Mouse (Mus musculus) hindbrain, embryonic 14.5 days (tissue): Measurements from ENCODE around the gene Rhbdf1. TPM values are rescaled to one million over a fixed set of nuclear protein-coding genes. Genes with fewer than 3 reads are reported as not detected.

Experiments used
- ATAC-seq: fragments of 200-750 bp; cut with Nextera tagmentation; 2 replicates; pipeline ENCODE4 v1.8.0; 2017; ENCODE audit warnings: moderate number of reproducible peaks, mild to moderate bottlenecking, moderate TSS enrichment, moderate library complexity; ENCODE audit not compliant: low FRiP score
- DNase-seq: peaks from one replicate; pipeline ENCODE4 v3.0.0-alpha.2; 2015; ENCODE audit warnings: low spot score
- H3K27ac ChIP-seq: fragments of 300-500 bp; sonication (generic); 2 replicates; pipeline ENCODE4 v1.5.1; 2014; ENCODE audit warnings: mild to moderate bottlenecking, moderate library complexity
- H3K27me3 ChIP-seq: fragments of 300-500 bp; sonication (generic); 2 replicates; pipeline ENCODE4 v1.6.1; 2014; ENCODE audit warnings: mild to moderate bottlenecking, low read length, mixed read lengths; ENCODE audit not compliant: control insufficient read depth, insufficient read depth
- H3K36me3 ChIP-seq: fragments of 300-500 bp; sonication (generic); replicated peaks from 2 replicates; pipeline ENCODE4 v1.6.1; 2014; ENCODE audit not compliant: control insufficient read depth, insufficient read depth
- H3K4me1 ChIP-seq: fragments of 300-500 bp; sonication (generic); replicated peaks from 2 replicates; pipeline ENCODE4 v1.6.1; 2014; ENCODE audit warnings: antibody characterized with exemption, low read length, mixed read lengths; ENCODE audit not compliant: control insufficient read depth, insufficient read depth
- H3K4me2 ChIP-seq: fragments of 300-500 bp; sonication (generic); replicated peaks from 2 replicates; pipeline ENCODE4 v1.6.1; 2014; ENCODE audit warnings: mild to moderate bottlenecking, moderate library complexity
- H3K4me3 ChIP-seq: fragments of 300-500 bp; sonication (generic); replicated peaks from 2 replicates; pipeline ENCODE4 v1.5.1; 2014; ENCODE audit warnings: mild to moderate bottlenecking, low read length
- H3K9ac ChIP-seq: fragments of 300-500 bp; sonication (generic); 2 replicates; pipeline ENCODE4 v1.6.1; 2014
- H3K9me3 ChIP-seq: fragments of 300-500 bp; sonication (generic); 2 replicates; pipeline ENCODE4 v1.6.1; 2016; ENCODE audit warnings: low read length; ENCODE audit not compliant: control insufficient read depth
- WGBS: fragments of 180-500 bp; shearing (Covaris S2); extraction: QIAGEN DNeasy Blood & Tissue Kit; methylation state at CpG from one replicate; pipeline ENCODE4 v1.1.7; 2014; 5-methylcytosine and 5-hydroxymethylcytosine counted together
- polyA plus RNA-seq: library from polyadenylated mRNA; unstranded; fragments of >200 nt; fragmentation: Nextera tagmentation; extraction: Ambion mirVana; gene quantifications from 2 replicates; pipeline ENCODE4 v1.2.1, GENCODE M21; 2014

The Rhbdf1 gene
- polyA plus RNA-seq, 1 experiment from 2014 or later = 18.9 TPM

- Histone ChIP-seq H3K27ac (no peak overlapping the region), H3K4me3 (no peak overlapping the region), H3K9me3 (no peaks in the 10 kb centered on the region), H3K9ac (no peak overlapping the region), H3K4me1 (no peaks in the 10 kb centered on the region), H3K36me3 (no peaks in the 10 kb centered on the region), H3K27me3 (no peaks in the 10 kb centered on the region), H3K4me2 (no peak overlapping the region)
- no peak for ATAC-seq
- DNase-seq = no peak
- 77% methylated on average over 14 of the region's 14 CpGs for WGBS
These were observed 23.7 kb downstream of the Rhbdf1 start for GRCm38 (mm10) chr11:32198256-32198955.

- Histone ChIP-seq H3K4me2 (no peak overlapping the region), H3K4me1 (no peaks in the 10 kb centered on the region), H3K27ac (no peak overlapping the region), H3K36me3 (no peaks in the 10 kb centered on the region), H3K4me3 (no peak overlapping the region), H3K9ac (no peak overlapping the region), H3K9me3 (no peaks in the 10 kb centered on the region), H3K27me3 (no peaks in the 10 kb centered on the region)
- 61% methylated on average over 3 of the region's 3 CpGs for WGBS
- DNase-seq (no peak), ATAC-seq (no peak)
These were observed 24.3 kb downstream of the Rhbdf1 start for GRCm38 (mm10) chr11:32197766-32198165.

GRCm38 (mm10) chr11:32196727-32197126 lies 25.4 kb downstream of the Rhbdf1 start:
- Histone ChIP-seq H3K4me1 (no peaks in the 10 kb centered on the region), H3K4me2 (no peak overlapping the region), H3K27ac (no peak overlapping the region), H3K27me3 (no peaks in the 10 kb centered on the region), H3K36me3 (no peaks in the 10 kb centered on the region), H3K9me3 (no peaks in the 10 kb centered on the region), H3K4me3 (no peak overlapping the region), H3K9ac (no peak overlapping the region)
- 80% methylated on average over 6 of the region's 6 CpGs for WGBS
- ATAC-seq = no peak
- no peak for DNase-seq

GRCm38 (mm10) chr11:32195867-32196540 lies 26.1 kb downstream of the Rhbdf1 start:
- Histone ChIP-seq H3K27ac (no peak overlapping the region), H3K4me1 (no peaks in the 10 kb centered on the region), H3K4me3 (no peak overlapping the region), H3K9ac (no peak overlapping the region), H3K9me3 (no peaks in the 10 kb centered on the region), H3K36me3 (no peaks in the 10 kb centered on the region), H3K4me2 (no peak overlapping the region), H3K27me3 (no peaks in the 10 kb centered on the region)
- WGBS = 24% methylated on average over 11 of the region's 11 CpGs
- no peak for ATAC-seq
- no peak for DNase-seq

GRCm38 (mm10) chr11:32194626-32195025 lies 27.5 kb downstream of the Rhbdf1 start:
- H3K4me2 ChIP-seq = no peak overlapping the region
- H3K27ac ChIP-seq = no peak overlapping the region
- H3K9me3 ChIP-seq = no peaks in the 10 kb centered on the region
- no peak overlapping the region for H3K4me3 ChIP-seq
- WGBS = 87% methylated on average over 5 of the region's 5 CpGs
- no peak overlapping the region for H3K9ac ChIP-seq
- H3K27me3 ChIP-seq = no peaks in the 10 kb centered on the region
- DNase-seq (no peak), ATAC-seq (no peak)
- no peaks in the 10 kb centered on the region for H3K4me1 ChIP-seq
- no peaks in the 10 kb centered on the region for H3K36me3 ChIP-seq

- H3K9ac ChIP-seq = no peak overlapping the region
- no peaks in the 10 kb centered on the region for H3K27me3 ChIP-seq
- no peak for DNase-seq
- no peak overlapping the region for H3K27ac ChIP-seq
- H3K4me2 ChIP-seq = no peak overlapping the region
- no peaks in the 10 kb centered on the region for H3K4me1 ChIP-seq
- 89% methylated on average over 10 of the region's 10 CpGs for WGBS
- H3K4me3 ChIP-seq = no peak overlapping the region
- H3K9me3 ChIP-seq = no peaks in the 10 kb centered on the region
- ATAC-seq = no peak
- no peaks in the 10 kb centered on the region for H3K36me3 ChIP-seq
These were observed 28.0 kb downstream of the Rhbdf1 start for GRCm38 (mm10) chr11:32194086-32194485.

- no peak for DNase-seq
- Histone ChIP-seq H3K9ac (no peak overlapping the region), H3K4me1 (no peaks in the 10 kb centered on the region), H3K36me3 (no peaks in the 10 kb centered on the region), H3K9me3 (no peaks in the 10 kb centered on the region), H3K4me2 (no peak overlapping the region), H3K27ac (no peak overlapping the region), H3K27me3 (no peaks in the 10 kb centered on the region), H3K4me3 (no peak overlapping the region)
- ATAC-seq = no peak
- 94% methylated on average over 10 of the region's 10 CpGs for WGBS
These were observed 28.9 kb downstream of the Rhbdf1 start for GRCm38 (mm10) chr11:32193156-32193555.

GRCm38 (mm10) chr11:32190603-32191110 lies 31.4 kb downstream of the Rhbdf1 start:
- WGBS = 70% methylated on average over 13 of the region's 13 CpGs
- no peak; the same call in 1 of the 2 replicates for ATAC-seq

GRCm38 (mm10) chr11:32190119-32190518 lies 32.0 kb downstream of the Rhbdf1 start:
- H3K36me3 ChIP-seq = no peaks in the 10 kb centered on the region
- ATAC-seq (no peak), DNase-seq (no peak)

More at GRCm38 (mm10) chr11:32190603-32191110, 31.4 kb downstream of the Rhbdf1 start:
- H3K9me3 ChIP-seq = no peaks in the 10 kb centered on the region
- no peaks in the 10 kb centered on the region for H3K27me3 ChIP-seq
- H3K4me1 ChIP-seq = no peaks in the 10 kb centered on the region
- H3K36me3 ChIP-seq = no peaks in the 10 kb centered on the region
- no peak overlapping the region for H3K4me2 ChIP-seq
- H3K27ac ChIP-seq = no peak overlapping the region
- H3K9ac ChIP-seq = no peak overlapping the region
- H3K4me3 ChIP-seq = no peak overlapping the region
- no peak for DNase-seq

More at GRCm38 (mm10) chr11:32190119-32190518, 32.0 kb downstream of the Rhbdf1 start:
- Histone ChIP-seq H3K27me3 (no peaks in the 10 kb centered on the region), H3K4me3 (no peak overlapping the region), H3K9ac (no peak overlapping the region), H3K4me1 (no peaks in the 10 kb centered on the region), H3K4me2 (no peak overlapping the region), H3K27ac (no peak overlapping the region), H3K9me3 (no peaks in the 10 kb centered on the region)
- 63% methylated on average over 9 of the region's 9 CpGs for WGBS
